Mouse (Mus musculus): ENCODE data around the gene Slc6a4.

DNA sequence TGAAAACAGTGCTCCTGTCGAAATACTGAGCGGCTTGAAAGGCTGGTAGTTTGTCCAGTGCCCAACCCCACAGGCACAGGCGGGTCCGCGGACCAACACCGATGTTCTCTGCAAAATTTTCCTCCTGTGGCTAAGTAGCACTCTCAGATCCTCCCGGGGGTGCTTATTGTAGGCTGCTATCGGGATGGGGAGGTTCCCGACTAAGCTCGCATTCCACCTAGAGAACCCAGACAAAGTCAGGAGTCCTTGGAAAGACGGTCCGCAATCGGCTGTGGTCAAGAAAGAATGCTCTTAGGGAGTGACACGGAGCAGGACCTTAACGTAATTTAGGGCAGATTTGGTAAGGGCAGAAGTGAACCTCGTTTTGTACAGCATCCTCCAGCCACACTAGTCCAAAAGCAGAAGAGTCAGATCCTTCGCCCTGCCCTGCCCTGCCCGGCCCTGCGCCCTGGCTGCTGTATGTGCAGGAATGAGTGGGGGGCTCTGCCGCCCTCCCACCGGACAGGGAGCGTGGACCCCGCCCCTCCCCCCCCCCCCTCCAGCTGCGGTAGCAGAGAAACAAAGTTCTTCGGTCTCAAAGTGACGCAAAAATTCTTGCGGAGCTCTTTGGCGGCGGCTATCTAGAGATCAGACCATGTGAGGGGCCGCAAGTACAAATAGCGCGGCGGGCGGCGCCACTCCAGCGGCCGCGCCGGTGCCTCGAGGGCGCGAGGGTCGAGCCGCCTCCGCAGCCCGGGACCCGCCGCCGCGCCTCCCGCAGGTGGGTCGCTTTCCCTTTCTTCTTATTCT, at the start of gene Slc6a4:
- no peak for TF ChIP-seq TAL1 (IDR thresholded peaks at IDR 0.05; ENCODE audit: low read length)
- TF ChIP-seq GATA1 (IDR thresholded peaks at IDR 0.05; ENCODE audit: low read length) = no peak

All from erythroblast, embryonic 14.5 days (primary cell).